Mouse (Mus musculus) forebrain, embryonic 12.5 days (tissue): ENCODE results near the gene Fam69a. TPM values are rescaled to one million over a fixed set of nuclear protein-coding genes. Genes with fewer than 3 reads are reported as not detected.
"Not testable (repeated sequence)": the region's sequence is repeated elsewhere in the genome, so short reads cannot be mapped to it uniquely, and the experiment has no call there.

Experiments
- ATAC-seq: fragments of 200-750 bp; cut with Nextera tagmentation; 2 replicates; pipeline ENCODE4 v1.8.0; 2017; ENCODE audit warnings: moderate TSS enrichment; ENCODE audit not compliant: low FRiP score
- H3K27ac ChIP-seq: fragments of 300-500 bp; sonication (generic); 2 replicates; pipeline ENCODE4 v1.5.1; 2016; ENCODE audit warnings: mild to moderate bottlenecking
- H3K27me3 ChIP-seq: fragments of 300-500 bp; sonication (generic); 2 replicates; pipeline ENCODE4 v1.6.1; 2016; ENCODE audit warnings: mild to moderate bottlenecking
- H3K36me3 ChIP-seq: fragments of 300-500 bp; sonication (generic); replicated peaks from 2 replicates; pipeline ENCODE4 v1.6.1; 2016; ENCODE audit warnings: mild to moderate bottlenecking
- H3K4me1 ChIP-seq: fragments of 300-500 bp; sonication (generic); 2 replicates; pipeline ENCODE4 v1.6.1; 2016
- H3K4me2 ChIP-seq: fragments of 300-500 bp; sonication (generic); 2 replicates; pipeline ENCODE4 v1.6.1; 2016; ENCODE audit warnings: mild to moderate bottlenecking, moderate library complexity
- H3K4me3 ChIP-seq: fragments of 300-500 bp; sonication (generic); replicated peaks from 2 replicates; pipeline ENCODE4 v1.5.1; 2016; ENCODE audit warnings: mild to moderate bottlenecking
- H3K9ac ChIP-seq: fragments of 300-500 bp; sonication (generic); 2 replicates; pipeline ENCODE4 v1.6.1; 2016; ENCODE audit warnings: mild to moderate bottlenecking
- H3K9me3 ChIP-seq: fragments of 300-500 bp; sonication (generic); 2 replicates; pipeline ENCODE4 v1.6.1; 2016
- WGBS: fragments of 180-500 bp; shearing (Covaris S2); methylation state at CpG from one replicate; pipeline ENCODE4 v1.1.7; 2016; 5-methylcytosine and 5-hydroxymethylcytosine counted together
- polyA plus RNA-seq: library from polyadenylated mRNA; unstranded; fragments of >200 nt; fragmentation: Nextera tagmentation; extraction: Ambion mirVana; gene quantifications from 2 replicates; pipeline ENCODE4 v1.2.1, GENCODE M21; 2016

The Fam69a gene
- polyA plus RNA-seq, 1 experiment from 2014 or later: 22.6 TPM

GRCm38 (mm10) chr5:107960532-107961202 is 26.2 kb downstream of the Fam69a start:
- H3K36me3 ChIP-seq: no peaks in the 10 kb centered on the region
- H3K4me2 ChIP-seq: no peak overlapping the region
- no peaks in the 10 kb centered on the region for H3K4me1 ChIP-seq
- ATAC-seq: no peak
- WGBS: 85% methylated on average over 14 of the region's 14 CpGs
- H3K27me3 ChIP-seq: no peaks in the 10 kb centered on the region
- H3K9me3 ChIP-seq: no peaks in the 10 kb centered on the region
- no peak overlapping the region for H3K9ac ChIP-seq
- H3K27ac ChIP-seq: no peak overlapping the region
- no peak overlapping the region for H3K4me3 ChIP-seq

GRCm38 (mm10) chr5:107959624-107960300 is 27.1 kb downstream of the Fam69a start:
- Histone ChIP-seq H3K27ac (no peak overlapping the region), H3K4me3 (no peak overlapping the region), H3K9me3 (no peaks in the 10 kb centered on the region), H3K4me2 (no peak overlapping the region), H3K4me1 (no peaks in the 10 kb centered on the region), H3K36me3 (no peaks in the 10 kb centered on the region), H3K27me3 (no peaks in the 10 kb centered on the region), H3K9ac (no peak overlapping the region)
- 85% methylated on average over 8 of the region's 8 CpGs for WGBS
- ATAC-seq: no peak

- no peak overlapping the region for H3K4me3 ChIP-seq
- H3K27ac ChIP-seq: no peak overlapping the region
- no peak for ATAC-seq
- no peaks in the 10 kb centered on the region for H3K27me3 ChIP-seq
- no peaks in the 10 kb centered on the region for H3K36me3 ChIP-seq
- no peak overlapping the region for H3K9ac ChIP-seq
- H3K9me3 ChIP-seq: no peaks in the 10 kb centered on the region
- H3K4me2 ChIP-seq: no peak overlapping the region
- no peaks in the 10 kb centered on the region for H3K4me1 ChIP-seq
- 88% methylated on average over 5 of the region's 5 CpGs for WGBS
These were observed 36.2 kb downstream of the Fam69a start for GRCm38 (mm10) chr5:107950643-107951042.

- no peaks in the 10 kb centered on the region for H3K27me3 ChIP-seq
- H3K9ac ChIP-seq: no peak overlapping the region
- H3K4me1 ChIP-seq: no peaks in the 10 kb centered on the region
- no peak overlapping the region for H3K4me3 ChIP-seq
- no peaks in the 10 kb centered on the region for H3K36me3 ChIP-seq
- H3K4me2 ChIP-seq: no peak overlapping the region
- 92% methylated on average over 3 of the region's 3 CpGs for WGBS
- no peak for ATAC-seq
- H3K27ac ChIP-seq: no peak overlapping the region
- no peaks in the 10 kb centered on the region for H3K9me3 ChIP-seq
These were observed 37.3 kb downstream of the Fam69a start for GRCm38 (mm10) chr5:107949607-107950006.

GRCm38 (mm10) chr5:107948899-107949298 is 38.0 kb downstream of the Fam69a start:
- WGBS: 89% methylated on average over 1 of the region's 1 CpGs
- Histone ChIP-seq H3K27ac (no peak overlapping the region), H3K9ac (no peak overlapping the region), H3K9me3 (no peaks in the 10 kb centered on the region), H3K4me2 (no peak overlapping the region), H3K27me3 (no peaks in the 10 kb centered on the region), H3K36me3 (no peaks in the 10 kb centered on the region), H3K4me1 (no peaks in the 10 kb centered on the region), H3K4me3 (no peak overlapping the region)
- no peak for ATAC-seq

GRCm38 (mm10) chr5:107947548-107947947 is 39.3 kb downstream of the Fam69a start:
- Histone ChIP-seq H3K27ac (no peak overlapping the region), H3K27me3 (no peaks in the 10 kb centered on the region), H3K4me2 (no peak overlapping the region), H3K4me1 (no peaks in the 10 kb centered on the region), H3K9ac (no peak overlapping the region), H3K9me3 (no peaks in the 10 kb centered on the region), H3K36me3 (no peaks in the 10 kb centered on the region), H3K4me3 (no peak overlapping the region)
- 89% methylated on average over 2 of the region's 2 CpGs for WGBS
- no peak for ATAC-seq

GRCm38 (mm10) chr5:107946475-107946874 is 40.4 kb downstream of the Fam69a start:
- WGBS: 94% methylated on average over 1 of the region's 1 CpGs

GRCm38 (mm10) chr5:107943526-107943925 is 43.4 kb downstream of the Fam69a start:
- Histone ChIP-seq H3K27me3 (no peaks in the 10 kb centered on the region), H3K9ac (no peak overlapping the region), H3K4me3 (no peak overlapping the region), H3K36me3 (no peaks in the 10 kb centered on the region), H3K27ac (no peak overlapping the region), H3K9me3 (no peaks in the 10 kb centered on the region), H3K4me2 (no peak overlapping the region), H3K4me1 (peaks cover 3% of the 10 kb centered on the region; the same call in 1 of the 2 replicates)
- ATAC-seq: no peak
- WGBS: 92% methylated on average over 6 of the region's 6 CpGs

More at GRCm38 (mm10) chr5:107946475-107946874, 40.4 kb downstream of the Fam69a start:
- no peaks in the 10 kb centered on the region for H3K36me3 ChIP-seq
- H3K9me3 ChIP-seq: no peaks in the 10 kb centered on the region
- H3K9ac ChIP-seq: no peak overlapping the region
- H3K27me3 ChIP-seq: no peaks in the 10 kb centered on the region
- H3K4me1 ChIP-seq: no peaks in the 10 kb centered on the region
- H3K4me3 ChIP-seq: no peak overlapping the region
- H3K27ac ChIP-seq: no peak overlapping the region
- ATAC-seq: no peak
- H3K4me2 ChIP-seq: no peak overlapping the region

GRCm38 (mm10) chr5:107942941-107943340 is 43.9 kb downstream of the Fam69a start:
- WGBS: 89% methylated on average over 1 of the region's 1 CpGs
- Histone ChIP-seq H3K9ac (no peak overlapping the region), H3K27ac (no peak overlapping the region), H3K4me2 (no peak overlapping the region), H3K9me3 (no peaks in the 10 kb centered on the region), H3K4me3 (no peak overlapping the region), H3K36me3 (no peaks in the 10 kb centered on the region), H3K27me3 (no peaks in the 10 kb centered on the region), H3K4me1 (peaks cover 3% of the 10 kb centered on the region; the same call in 1 of the 2 replicates)
- ATAC-seq: no peak

GRCm38 (mm10) chr5:107941222-107941621 is 45.7 kb downstream of the Fam69a start:
- ATAC-seq: no peak
- no peak overlapping the region for H3K27ac ChIP-seq

GRCm38 (mm10) chr5:107939701-107940100 is 47.2 kb downstream of the Fam69a start:
- Histone ChIP-seq H3K36me3 (no peaks in the 10 kb centered on the region), H3K9me3 (no peaks in the 10 kb centered on the region), H3K4me3 (no peak overlapping the region), H3K27me3 (no peaks in the 10 kb centered on the region), H3K9ac (no peak overlapping the region), H3K4me1 (peaks cover 3% of the 10 kb centered on the region; the same call in 1 of the 2 replicates), H3K27ac (no peak overlapping the region), H3K4me2 (no peak overlapping the region)
- WGBS: 77% methylated on average over 3 of the region's 3 CpGs
- ATAC-seq: no peak

More at GRCm38 (mm10) chr5:107941222-107941621, 45.7 kb downstream of the Fam69a start:
- Histone ChIP-seq H3K9ac (no peak overlapping the region), H3K4me3 (no peak overlapping the region), H3K36me3 (no peaks in the 10 kb centered on the region), H3K4me1 (peaks cover 3% of the 10 kb centered on the region; the same call in 1 of the 2 replicates), H3K4me2 (no peak overlapping the region), H3K9me3 (no peaks in the 10 kb centered on the region), H3K27me3 (no peaks in the 10 kb centered on the region)
- WGBS: 49% methylated on average over 6 of the region's 6 CpGs

- H3K4me1 ChIP-seq: peaks cover 3% of the 10 kb centered on the region; the same call in 1 of the 2 replicates
- H3K4me2 ChIP-seq: no peak overlapping the region
- no peaks in the 10 kb centered on the region for H3K36me3 ChIP-seq
- H3K4me3 ChIP-seq: no peak overlapping the region
- no peak overlapping the region for H3K27ac ChIP-seq
- no peak for ATAC-seq
- H3K27me3 ChIP-seq: no peaks in the 10 kb centered on the region
- 96% methylated on average over 2 of the region's 2 CpGs for WGBS
- no peaks in the 10 kb centered on the region for H3K9me3 ChIP-seq
- H3K9ac ChIP-seq: no peak overlapping the region
These were observed 48.0 kb downstream of the Fam69a start for GRCm38 (mm10) chr5:107938886-107939285.

- WGBS: 76% methylated on average over 1 of the region's 1 CpGs
- H3K27ac ChIP-seq, H3K9me3 ChIP-seq, H3K27me3 ChIP-seq, H3K4me2 ChIP-seq, H3K4me3 ChIP-seq, H3K9ac ChIP-seq, H3K4me1 ChIP-seq, ATAC-seq, H3K36me3 ChIP-seq: not testable (repeated sequence)
These were observed 48.4 kb downstream of the Fam69a start for GRCm38 (mm10) chr5:107938483-107938882.
